Mouse (Mus musculus) small intestine, adult 2 months (tissue): ENCODE measurements at regions not wholly inside any gene's neighbourhood (a gene's known extent, or its start where the extent isn't known, plus 50 kb on each side); places are given as distances from the start of the nearest gene placed in this dataset.
A peak's percentile ranks its signal among the peaks of the same experiment; 100 is the strongest.

ENCODE experiments used
- CTCF ChIP-seq: fragments of 200-500 bp; IDR thresholded peaks from 2 replicates; pipeline ENCODE4 v1.5.1; 2012; ENCODE audit warnings: low read depth, mild to moderate bottlenecking, control low read depth, inconsistent platforms, low read length, moderate library complexity, mixed read lengths; ENCODE audit not compliant: insufficient replicate concordance, insufficient read length; ENCODE audit errors: extremely low read depth
- POLR2A ChIP-seq: fragments of 200-500 bp; IDR thresholded peaks from 2 replicates; pipeline ENCODE4 v1.6.1; 2012; ENCODE audit warnings: low read depth, mild to moderate bottlenecking, control low read depth, inconsistent platforms, low read length, moderate library complexity

DNA sequence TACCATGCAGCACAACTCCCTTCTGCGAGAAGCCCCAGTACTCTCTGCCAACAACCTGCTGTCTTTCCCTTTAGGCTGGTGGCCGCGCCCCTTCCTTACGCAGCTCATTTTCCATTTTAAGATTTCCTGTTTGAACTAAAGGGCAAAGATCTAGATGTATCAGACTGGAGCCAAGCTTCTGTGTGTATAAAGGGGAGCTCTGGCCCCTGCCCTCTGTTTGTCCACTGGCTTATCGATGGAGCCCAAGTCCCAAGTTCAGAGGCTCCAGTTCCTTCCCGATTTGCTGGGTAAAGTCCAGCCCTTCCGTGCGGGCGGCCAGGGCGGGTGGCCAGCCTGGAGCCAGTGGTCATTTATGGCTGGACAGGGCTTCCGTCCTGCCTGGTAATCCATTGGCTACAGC, 72.6 kb upstream of the Klf4 start:
- TF ChIP-seq POLR2A (peak; percentile 14; the same call in 1 of the 2 replicates), CTCF (no peak)
